Mouse (Mus musculus) urinary bladder, adult 2 months (tissue): ENCODE data around the gene Cyp2d22. TPM values are rescaled to one million over a fixed set of nuclear protein-coding genes. Genes with fewer than 3 reads are reported as not detected.
"Not testable (repeated sequence)": the region's sequence is repeated elsewhere in the genome, so short reads cannot be mapped to it uniquely, and the experiment has no call there.

Experiments used
- DNase-seq: peaks from one replicate; pipeline ENCODE4 v3.0.0; 2022; ENCODE audit warnings: low spot score
- polyA plus RNA-seq: library from polyadenylated mRNA; depleted of rRNA; stranded (reverse); fragments of >200 nt; gene quantifications from 2 replicates; pipeline ENCODE4 v1.2.3, GENCODE M21; 2012; rRNA removed

Cyp2d22 gene
- polyA plus RNA-seq, result 52.5 and 56.2 TPM in 2 replicates

- DNase-seq, result peak; percentile 36
These were observed at the start of gene Cyp2d22 for GRCm38 (mm10) chr15:82379871-82380713. Gene Cyp2d22 (minus strand): TSS chr15:82380260.

GRCm38 (mm10) chr15:82423471-82423870 lies 43.4 kb upstream of the Cyp2d22 start:
- DNase-seq, result no peak

GRCm38 (mm10) chr15:82422935-82423334 lies 42.9 kb upstream of the Cyp2d22 start:
- no peak for DNase-seq

GRCm38 (mm10) chr15:82418616-82419015 lies 38.6 kb upstream of the Cyp2d22 start:
- no peak for DNase-seq

GRCm38 (mm10) chr15:82416797-82417789 lies 37.0 kb upstream of the Cyp2d22 start:
- DNase-seq, result peak; percentile 59

- DNase-seq, result no peak
These were observed 27.5 kb upstream of the Cyp2d22 start for GRCm38 (mm10) chr15:82407536-82407935.

- no peak for DNase-seq
These were observed 26.9 kb upstream of the Cyp2d22 start, which contains the start of gene Cyp2d10 for GRCm38 (mm10) chr15:82406981-82407380. Gene Cyp2d10 (minus strand): TSS chr15:82407195.

GRCm38 (mm10) chr15:82404163-82404562 lies 24.1 kb upstream of the Cyp2d22 start:
- DNase-seq, result no peak

GRCm38 (mm10) chr15:82403606-82404005 lies 23.5 kb upstream of the Cyp2d22 start:
- DNase-seq, result no peak

- no peak for DNase-seq
These were observed 22.7 kb upstream of the Cyp2d22 start for GRCm38 (mm10) chr15:82402741-82403140.

GRCm38 (mm10) chr15:82402106-82402505 lies 22.0 kb upstream of the Cyp2d22 start:
- DNase-seq, result no peak

GRCm38 (mm10) chr15:82401516-82401915 lies 21.5 kb upstream of the Cyp2d22 start:
- no peak for DNase-seq

- DNase-seq, result not testable (repeated sequence)
These were observed 15.9 kb upstream of the Cyp2d22 start for GRCm38 (mm10) chr15:82395955-82396354.

- not testable (repeated sequence) for DNase-seq
These were observed 13.9 kb upstream of the Cyp2d22 start, which contains the start of gene Cyp2d11 for GRCm38 (mm10) chr15:82393922-82394321. Gene Cyp2d11 (minus strand): TSS chr15:82394022.

GRCm38 (mm10) chr15:82389916-82390315 lies 9.9 kb upstream of the Cyp2d22 start:
- DNase-seq, result not testable (repeated sequence)

- no peak for DNase-seq
These were observed 5.7 kb upstream of the Cyp2d22 start for GRCm38 (mm10) chr15:82385729-82386128.

GRCm38 (mm10) chr15:82382441-82382840 lies 2.4 kb upstream of the Cyp2d22 start:
- no peak for DNase-seq

GRCm38 (mm10) chr15:82380714-82381062 lies 628 bp upstream of the Cyp2d22 start:
- DNase-seq, result no peak

GRCm38 (mm10) chr15:82379511-82379870 lies 569 bp downstream of the Cyp2d22 start:
- DNase-seq, result no peak

- no peak for DNase-seq
These were observed 1.5 kb downstream of the Cyp2d22 start for GRCm38 (mm10) chr15:82378261-82379180.

GRCm38 (mm10) chr15:82377701-82378100 lies 2.4 kb downstream of the Cyp2d22 start:
- no peak for DNase-seq
